Mouse (Mus musculus) limb, embryonic 14.5 days (tissue): ENCODE results near the gene Pcnx2. TPM values are rescaled to one million over a fixed set of nuclear protein-coding genes. Genes with fewer than 3 reads are reported as not detected.

ENCODE experiments used
- ATAC-seq: fragments of 200-750 bp; cut with Nextera tagmentation; 2 replicates; pipeline ENCODE4 v1.8.0; 2017; ENCODE audit warnings: low read depth, moderate number of reproducible peaks, moderate TSS enrichment; ENCODE audit not compliant: low FRiP score
- DNase-seq: peaks from one replicate; pipeline ENCODE4 v3.0.0-alpha.2; 2015; ENCODE audit warnings: low spot score
- H3K27ac ChIP-seq: fragments of 300-500 bp; sonication (generic); replicated peaks from 2 replicates; pipeline ENCODE4 v1.5.1; 2014; ENCODE audit warnings: low read depth, mild to moderate bottlenecking, low read length, moderate library complexity, mixed read lengths
- H3K27me3 ChIP-seq: fragments of 300-500 bp; sonication (generic); 2 replicates; pipeline ENCODE4 v1.6.1; 2014; ENCODE audit warnings: low read length, mixed read lengths; ENCODE audit not compliant: control insufficient read depth, insufficient read depth
- H3K36me3 ChIP-seq: fragments of 300-500 bp; sonication (generic); 2 replicates; pipeline ENCODE4 v1.6.1; 2014; ENCODE audit warnings: mild to moderate bottlenecking, low read length, moderate library complexity, mixed read lengths; ENCODE audit not compliant: control insufficient read depth, insufficient read depth
- H3K4me1 ChIP-seq: fragments of 300-500 bp; sonication (generic); 2 replicates; pipeline ENCODE4 v1.6.1; 2014; ENCODE audit warnings: antibody characterized with exemption, low read length, mixed read lengths; ENCODE audit not compliant: control insufficient read depth, insufficient read depth
- H3K4me2 ChIP-seq: fragments of 300-500 bp; sonication (generic); replicated peaks from 2 replicates; pipeline ENCODE4 v1.6.1; 2014; ENCODE audit warnings: low read depth, mild to moderate bottlenecking, low read length, moderate library complexity; ENCODE audit not compliant: severe bottlenecking
- H3K4me3 ChIP-seq: fragments of 300-500 bp; sonication (generic); replicated peaks from 2 replicates; pipeline ENCODE4 v1.5.1; 2014; ENCODE audit warnings: low read length
- H3K9ac ChIP-seq: fragments of 300-500 bp; sonication (generic); 2 replicates; pipeline ENCODE4 v1.6.1; 2014; ENCODE audit warnings: mild to moderate bottlenecking, low read depth, low read length, moderate library complexity; ENCODE audit not compliant: severe bottlenecking
- H3K9me3 ChIP-seq: fragments of 300-500 bp; sonication (generic); 2 replicates; pipeline ENCODE4 v1.6.1; 2016; ENCODE audit warnings: low read length; ENCODE audit not compliant: control insufficient read depth
- POLR2A ChIP-seq: fragments of 200-500 bp; IDR thresholded peaks from 2 replicates; pipeline ENCODE4 v1.8.0; 2012; ENCODE audit warnings: inconsistent platforms, mild to moderate bottlenecking, moderate library complexity, borderline replicate concordance; ENCODE audit not compliant: insufficient read depth, insufficient read length; ENCODE audit errors: extremely low read depth
- WGBS: fragments of 180-500 bp; shearing (Covaris S2); extraction: QIAGEN DNeasy Blood & Tissue Kit; methylation state at CpG from one replicate; pipeline ENCODE4 v1.1.7; 2014; 5-methylcytosine and 5-hydroxymethylcytosine counted together
- polyA plus RNA-seq, 2 experiments: library from polyadenylated mRNA; depleted of rRNA in 1 of 2; stranded (reverse) in 1 of 2; unstranded in 1 of 2; fragments of >200 nt; fragmentation: Nextera tagmentation in 1 of 2; extraction: Ambion mirVana in 1 of 2; gene quantifications; 2 replicates each; pipeline versions ENCODE4 v1.2.1 to v1.2.3; 2012 to 2014

Pcnx2 gene
- polyA plus RNA-seq, 2 experiments: 0.15 to 0.33 TPM

DNA sequence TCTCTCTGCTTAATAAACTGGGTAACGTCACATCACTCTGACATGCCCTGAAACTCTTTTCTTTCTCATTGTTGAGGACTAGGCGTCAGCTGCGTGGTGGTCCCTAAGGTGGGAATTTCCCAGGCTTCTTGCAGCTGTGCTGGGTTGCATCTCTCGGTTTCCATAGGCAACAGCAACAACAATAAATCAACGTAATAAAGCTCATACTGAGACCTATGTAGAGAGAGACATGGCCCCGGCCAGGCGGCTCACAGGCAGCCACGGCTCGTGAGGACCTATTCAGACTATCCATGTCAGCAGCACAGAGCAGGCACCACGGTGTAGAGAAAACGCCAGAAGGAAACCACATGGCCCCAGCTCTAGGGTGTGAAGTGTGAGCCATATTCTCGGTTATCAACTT lies 50.3 kb downstream of the Pcnx2 start:
- no peak overlapping the region for H3K9ac ChIP-seq
- DNase-seq (peak; percentile 74), ATAC-seq (peak; percentile 82)
- H3K9me3 ChIP-seq: no peaks in the 10 kb centered on the region
- no peak overlapping the region for H3K4me2 ChIP-seq
- peaks cover 4% of the 10 kb centered on the region; the same call in 1 of the 2 replicates for H3K4me1 ChIP-seq
- no peaks in the 10 kb centered on the region for H3K36me3 ChIP-seq
- no peak for TF ChIP-seq POLR2A
- H3K4me3 ChIP-seq: no peak overlapping the region
- 33% methylated on average over 12 of the region's 12 CpGs for WGBS
- no peak overlapping the region for H3K27ac ChIP-seq
- no peaks in the 10 kb centered on the region for H3K27me3 ChIP-seq

DNA sequence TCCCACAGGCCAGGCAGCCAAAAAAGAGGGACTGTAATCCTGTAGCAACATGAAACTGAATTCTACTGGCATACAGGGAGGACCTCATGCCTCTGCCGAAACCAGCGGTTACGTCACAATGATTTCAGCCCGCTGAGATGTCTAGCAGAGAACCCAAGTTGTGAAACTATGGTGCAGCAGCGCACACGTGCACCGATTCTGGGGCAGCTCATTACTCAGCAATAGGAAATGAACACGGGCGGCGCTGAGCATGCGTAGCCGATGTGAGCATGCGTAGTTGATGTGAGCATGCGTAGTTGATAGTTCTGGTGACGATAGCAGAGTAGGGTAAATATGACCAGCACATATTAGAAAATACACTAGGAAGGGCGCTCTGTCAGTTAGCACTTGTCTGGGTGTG lies 52.8 kb downstream of the Pcnx2 start:
- Histone ChIP-seq H3K27me3 (no peaks in the 10 kb centered on the region), H3K4me3 (no peak overlapping the region), H3K4me2 (no peak overlapping the region), H3K4me1 (peaks cover 4% of the 10 kb centered on the region; the same call in 1 of the 2 replicates), H3K36me3 (no peaks in the 10 kb centered on the region), H3K27ac (no peak overlapping the region), H3K9ac (no peak overlapping the region), H3K9me3 (no peaks in the 10 kb centered on the region)
- 97% methylated on average over 16 of the region's 16 CpGs for WGBS
- no peak for TF ChIP-seq POLR2A
- DNase-seq (no peak), ATAC-seq (no peak)

DNA sequence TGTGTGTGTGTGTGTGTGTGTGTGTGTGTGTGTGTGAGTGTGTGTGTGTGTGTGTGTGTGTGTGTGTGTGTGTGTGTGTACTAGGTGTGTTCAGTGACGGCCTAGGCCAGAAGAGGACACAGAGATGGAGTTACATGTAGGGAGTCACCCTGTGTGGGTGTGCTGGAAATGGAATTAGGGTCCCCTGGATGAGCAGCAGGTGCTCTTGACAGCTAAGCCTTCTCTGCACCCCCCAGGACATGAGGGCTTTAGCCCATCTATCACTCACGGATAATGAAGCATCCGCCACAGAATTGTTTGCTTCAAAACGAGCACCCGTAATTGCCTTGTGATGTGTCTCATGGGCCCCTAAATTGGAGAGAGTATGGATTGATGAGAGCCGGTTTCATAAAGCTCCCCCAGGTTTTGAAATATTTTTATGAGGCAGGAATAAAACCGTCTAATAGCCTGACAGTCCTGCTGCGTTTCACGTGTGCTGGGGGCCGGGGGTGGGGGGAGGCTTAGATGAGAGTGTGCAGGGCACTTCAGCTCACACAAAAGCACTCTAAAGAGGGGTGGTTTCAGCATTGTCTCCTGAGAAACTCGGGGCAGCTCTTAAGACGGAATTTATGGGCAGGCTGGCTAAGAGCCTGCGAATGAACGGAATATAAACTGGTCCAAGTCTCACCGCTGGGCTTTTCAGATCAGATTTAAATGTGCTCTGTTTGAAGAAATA lies 54.8 kb downstream of the Pcnx2 start:
- Histone ChIP-seq H3K27me3 (no peaks in the 10 kb centered on the region), H3K9me3 (no peaks in the 10 kb centered on the region), H3K36me3 (no peaks in the 10 kb centered on the region), H3K9ac (no peak overlapping the region), H3K4me2 (no peak overlapping the region), H3K4me3 (no peak overlapping the region), H3K4me1 (peaks cover 4% of the 10 kb centered on the region; the same call in 1 of the 2 replicates), H3K27ac (no peak overlapping the region)
- WGBS: 17% methylated on average over 15 of the region's 15 CpGs
- peak; percentile 66 for ATAC-seq
- DNase-seq: peak; percentile 49
- TF ChIP-seq POLR2A: no peak

DNA sequence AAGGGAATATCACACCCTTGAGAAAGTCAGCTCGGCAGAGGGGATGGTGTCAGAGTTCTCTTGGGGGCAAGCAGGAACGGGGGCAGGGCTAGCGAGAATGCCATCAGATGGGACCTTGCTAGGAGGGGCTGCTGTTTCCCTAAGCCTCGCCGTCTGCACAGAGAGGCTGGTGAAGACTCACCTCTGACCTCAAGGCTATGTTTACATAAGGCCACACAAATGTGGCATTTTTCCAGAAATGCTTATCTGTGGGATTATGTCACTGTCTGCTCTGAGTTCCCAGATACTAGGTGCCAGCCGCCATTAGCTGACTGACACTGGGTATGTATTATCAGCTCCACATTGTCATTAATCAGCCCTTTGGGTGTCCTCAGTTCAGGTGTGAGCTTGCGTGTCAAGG lies 56.0 kb downstream of the Pcnx2 start:
- ATAC-seq: no peak
- no peak for TF ChIP-seq POLR2A
- Histone ChIP-seq H3K27ac (no peak overlapping the region), H3K27me3 (no peaks in the 10 kb centered on the region), H3K9me3 (no peaks in the 10 kb centered on the region), H3K4me2 (no peak overlapping the region), H3K4me1 (peaks cover 4% of the 10 kb centered on the region; the same call in 1 of the 2 replicates), H3K9ac (no peak overlapping the region), H3K36me3 (no peaks in the 10 kb centered on the region), H3K4me3 (no peak overlapping the region)
- no peak for DNase-seq
- WGBS: 60% methylated on average over 7 of the region's 7 CpGs

DNA sequence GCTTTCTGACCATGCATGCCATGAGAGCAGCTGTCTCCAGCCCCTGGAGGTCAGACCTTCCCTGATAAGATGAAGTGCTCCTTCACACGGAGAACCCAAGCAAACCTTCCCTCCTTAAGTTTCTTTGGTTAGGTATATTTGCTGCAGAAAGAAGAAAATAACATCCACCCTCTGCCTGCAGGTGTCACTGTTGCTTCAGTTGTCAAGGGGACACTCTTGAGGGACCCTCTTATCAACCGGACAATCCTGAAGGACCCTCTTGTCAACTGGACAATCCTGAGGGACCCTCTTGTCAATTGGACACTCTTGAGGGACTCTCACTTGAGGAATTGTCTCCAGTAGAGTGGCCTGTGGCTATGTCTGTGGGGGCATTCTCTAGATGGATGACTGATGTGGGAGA lies 73.4 kb downstream of the Pcnx2 start:
- Histone ChIP-seq H3K4me3 (no peak overlapping the region), H3K27ac (no peak overlapping the region), H3K9me3 (no peaks in the 10 kb centered on the region), H3K27me3 (no peaks in the 10 kb centered on the region), H3K4me2 (no peak overlapping the region), H3K4me1 (peaks cover 2% of the 10 kb centered on the region; the same call in 1 of the 2 replicates), H3K36me3 (no peaks in the 10 kb centered on the region), H3K9ac (no peak overlapping the region)
- WGBS: 40% methylated on average over 2 of the region's 2 CpGs
- DNase-seq (no peak), ATAC-seq (no peak)
- TF ChIP-seq POLR2A: no peak
